Mouse (Mus musculus) kidney, embryonic 15.5 days (tissue): ENCODE results near the gene Hyal2. TPM values are rescaled to one million over a fixed set of nuclear protein-coding genes. Genes with fewer than 3 reads are reported as not detected.

Experiments used
- ATAC-seq: fragments of 200-750 bp; cut with Nextera tagmentation; replicated peaks from 2 replicates; pipeline ENCODE4 v1.8.0; 2017; ENCODE audit warnings: moderate TSS enrichment; ENCODE audit not compliant: low FRiP score
- H3K27ac ChIP-seq: fragments of 300-500 bp; sonication (generic); 2 replicates; pipeline ENCODE4 v1.5.1; 2015; ENCODE audit warnings: mild to moderate bottlenecking, inconsistent platforms
- H3K27me3 ChIP-seq: fragments of 300-500 bp; sonication (generic); 2 replicates; pipeline ENCODE4 v1.6.1; 2015; ENCODE audit warnings: inconsistent platforms
- H3K36me3 ChIP-seq: fragments of 300-500 bp; sonication (generic); 2 replicates; pipeline ENCODE4 v1.6.1; 2015; ENCODE audit warnings: inconsistent platforms
- H3K4me1 ChIP-seq: fragments of 300-500 bp; sonication (generic); 2 replicates; pipeline ENCODE4 v1.6.1; 2015; ENCODE audit warnings: inconsistent platforms
- H3K4me2 ChIP-seq: fragments of 300-500 bp; sonication (generic); 2 replicates; pipeline ENCODE4 v1.6.1; 2015; ENCODE audit warnings: moderate library complexity, mild to moderate bottlenecking, inconsistent platforms
- H3K4me3 ChIP-seq: fragments of 300-500 bp; sonication (generic); replicated peaks from 2 replicates; pipeline ENCODE4 v1.5.1; 2015; ENCODE audit warnings: mild to moderate bottlenecking, inconsistent platforms
- H3K9ac ChIP-seq: fragments of 300-500 bp; sonication (generic); 2 replicates; pipeline ENCODE4 v1.6.1; 2015; ENCODE audit warnings: mild to moderate bottlenecking, inconsistent platforms
- H3K9me3 ChIP-seq: fragments of 300-500 bp; sonication (generic); replicated peaks from 2 replicates; pipeline ENCODE4 v1.6.1; 2016; ENCODE audit warnings: inconsistent platforms
- WGBS: fragments of 180-500 bp; shearing (Covaris S2); methylation state at CpG from one replicate; pipeline ENCODE4 v1.1.7; 2015; ENCODE audit warnings: mixed read lengths; 5-methylcytosine and 5-hydroxymethylcytosine counted together
- polyA plus RNA-seq: library from polyadenylated mRNA; unstranded; fragments of >200 nt; fragmentation: Nextera tagmentation; extraction: Ambion mirVana; gene quantifications from 2 replicates; pipeline ENCODE4 v1.2.1, GENCODE M21; 2015

Gene Hyal2
- polyA plus RNA-seq, 1 experiment from 2014 or later: 117 TPM

GRCm38 (mm10) chr9:107611456-107612190, 43.9 kb downstream of the Hyal2 start:
- Histone ChIP-seq H3K9ac (peak overlapping the region; percentile 62), H3K4me3 (no peak overlapping the region), H3K4me1 (peaks cover 61% of the 10 kb centered on the region), H3K36me3 (peaks cover 32% of the 10 kb centered on the region), H3K27ac (peak overlapping the region; percentile 91), H3K27me3 (no peaks in the 10 kb centered on the region), H3K4me2 (peak overlapping the region; percentile 84), H3K9me3 (no peaks in the 10 kb centered on the region)
- no peak for ATAC-seq
- WGBS: 79% methylated on average over 6 of the region's 6 CpGs

- no peaks in the 10 kb centered on the region for H3K9me3 ChIP-seq
- peak overlapping the region; percentile 44 for H3K4me3 ChIP-seq
- H3K36me3 ChIP-seq: peaks cover 37% of the 10 kb centered on the region
- peak overlapping the region; percentile 84 for H3K4me2 ChIP-seq
- peak overlapping the region; percentile 62 for H3K9ac ChIP-seq
- peak; percentile 93 for ATAC-seq
- H3K27ac ChIP-seq: peak overlapping the region; percentile 91
- 3% methylated on average over 47 of the region's 48 CpGs for WGBS
- no peaks in the 10 kb centered on the region for H3K27me3 ChIP-seq
- peaks cover 53% of the 10 kb centered on the region for H3K4me1 ChIP-seq
These were observed 44.6 kb downstream of the Hyal2 start for GRCm38 (mm10) chr9:107612191-107612944.

- 9% methylated on average over 12 of the region's 12 CpGs for WGBS
- peaks cover 42% of the 10 kb centered on the region for H3K36me3 ChIP-seq
These were observed 45.3 kb downstream of the Hyal2 start for GRCm38 (mm10) chr9:107612945-107613569.

GRCm38 (mm10) chr9:107615035-107615434, 47.3 kb downstream of the Hyal2 start:
- H3K27ac ChIP-seq: peak overlapping the region; percentile 59
- WGBS: 80% methylated on average over 4 of the region's 4 CpGs

More at GRCm38 (mm10) chr9:107612945-107613569, 45.3 kb downstream of the Hyal2 start:
- Histone ChIP-seq H3K9ac (peak overlapping the region; percentile 30), H3K27me3 (no peaks in the 10 kb centered on the region), H3K27ac (peak overlapping the region; percentile 91), H3K4me2 (peak overlapping the region; percentile 84), H3K4me3 (peak overlapping the region; percentile 44), H3K4me1 (peaks cover 48% of the 10 kb centered on the region), H3K9me3 (no peaks in the 10 kb centered on the region)
- peak; percentile 5 for ATAC-seq

GRCm38 (mm10) chr9:107617461-107617860, 49.7 kb downstream of the Hyal2 start:
- H3K4me1 ChIP-seq: peaks cover 47% of the 10 kb centered on the region
- peaks cover 75% of the 10 kb centered on the region for H3K36me3 ChIP-seq

More at GRCm38 (mm10) chr9:107615035-107615434, 47.3 kb downstream of the Hyal2 start:
- H3K4me3 ChIP-seq: no peak overlapping the region
- ATAC-seq: no peak
- peaks cover 48% of the 10 kb centered on the region for H3K4me1 ChIP-seq
- no peaks in the 10 kb centered on the region for H3K27me3 ChIP-seq
- H3K9me3 ChIP-seq: no peaks in the 10 kb centered on the region
- no peak overlapping the region for H3K4me2 ChIP-seq
- H3K9ac ChIP-seq: no peak overlapping the region
- H3K36me3 ChIP-seq: peaks cover 62% of the 10 kb centered on the region

GRCm38 (mm10) chr9:107618098-107618497, 50.4 kb downstream of the Hyal2 start:
- H3K4me1 ChIP-seq: peaks cover 42% of the 10 kb centered on the region
- H3K9ac ChIP-seq: no peak overlapping the region
- WGBS: 85% methylated on average over 6 of the region's 6 CpGs
- H3K4me3 ChIP-seq: no peak overlapping the region
- peak overlapping the region; percentile 89 for H3K27ac ChIP-seq
- no peak for ATAC-seq
- no peaks in the 10 kb centered on the region for H3K9me3 ChIP-seq
- no peaks in the 10 kb centered on the region for H3K27me3 ChIP-seq
- H3K36me3 ChIP-seq: peaks cover 81% of the 10 kb centered on the region
- H3K4me2 ChIP-seq: no peak overlapping the region

More at GRCm38 (mm10) chr9:107617461-107617860, 49.7 kb downstream of the Hyal2 start:
- H3K4me2 ChIP-seq: no peak overlapping the region
- H3K9ac ChIP-seq: no peak overlapping the region
- ATAC-seq: no peak
- WGBS: 85% methylated on average over 2 of the region's 2 CpGs
- no peaks in the 10 kb centered on the region for H3K27me3 ChIP-seq
- no peak overlapping the region for H3K4me3 ChIP-seq
- no peaks in the 10 kb centered on the region for H3K9me3 ChIP-seq
- peak overlapping the region; percentile 89; the same call in 1 of the 2 replicates for H3K27ac ChIP-seq

- 41% methylated on average over 13 of the region's 13 CpGs for WGBS
- Histone ChIP-seq H3K36me3 (peaks cover 78% of the 10 kb centered on the region), H3K27me3 (no peaks in the 10 kb centered on the region), H3K9me3 (no peaks in the 10 kb centered on the region), H3K4me3 (no peak overlapping the region), H3K4me1 (peaks cover 42% of the 10 kb centered on the region), H3K27ac (peak overlapping the region; percentile 89), H3K9ac (no peak overlapping the region), H3K4me2 (no peak overlapping the region)
- ATAC-seq: peak; percentile 71
These were observed 51.2 kb downstream of the Hyal2 start for GRCm38 (mm10) chr9:107618778-107619545.

- no peak overlapping the region for H3K9ac ChIP-seq
- H3K4me2 ChIP-seq: no peak overlapping the region
- peaks cover 76% of the 10 kb centered on the region for H3K36me3 ChIP-seq
- no peak overlapping the region for H3K4me3 ChIP-seq
- peaks cover 44% of the 10 kb centered on the region for H3K4me1 ChIP-seq
- H3K27me3 ChIP-seq: no peaks in the 10 kb centered on the region
- no peaks in the 10 kb centered on the region for H3K9me3 ChIP-seq
- ATAC-seq: 0 out of 2 replicates have a peak, but pooled peaks have one; percentile 9
- WGBS: 71% methylated on average over 13 of the region's 13 CpGs
- peak overlapping the region; percentile 89 for H3K27ac ChIP-seq
These were observed 51.8 kb downstream of the Hyal2 start for GRCm38 (mm10) chr9:107619546-107619879.

- no peak overlapping the region for H3K4me2 ChIP-seq
- H3K36me3 ChIP-seq: peaks cover 74% of the 10 kb centered on the region
- H3K4me3 ChIP-seq: no peak overlapping the region
- peak overlapping the region; percentile 11; the same call in 1 of the 2 replicates for H3K27ac ChIP-seq
- peaks cover 54% of the 10 kb centered on the region for H3K4me1 ChIP-seq
- no peak overlapping the region for H3K9ac ChIP-seq
- no peaks in the 10 kb centered on the region for H3K27me3 ChIP-seq
- ATAC-seq: no peak
- H3K9me3 ChIP-seq: no peaks in the 10 kb centered on the region
These were observed 53.2 kb downstream of the Hyal2 start for GRCm38 (mm10) chr9:107620954-107621353.
